Mouse (Mus musculus) neural tube, embryonic 14.5 days (tissue): Measurements from ENCODE around the gene Tstd3. TPM values are rescaled to one million over a fixed set of nuclear protein-coding genes. Genes with fewer than 3 reads are reported as not detected.
A peak's percentile ranks its signal among the peaks of the same experiment; 100 is the strongest.

Source experiments
- ATAC-seq: fragments of 200-750 bp; cut with Nextera tagmentation; 2 replicates; pipeline ENCODE4 v1.8.0; 2017; ENCODE audit warnings: low read depth, mild to moderate bottlenecking, moderate TSS enrichment, moderate library complexity
- H3K27ac ChIP-seq: fragments of 300-500 bp; sonication (generic); 2 replicates; pipeline ENCODE4 v1.5.1; 2014; ENCODE audit warnings: low read depth, mild to moderate bottlenecking, control low read depth, low read length, moderate library complexity, mixed read lengths
- H3K27me3 ChIP-seq: fragments of 300-500 bp; sonication (generic); 2 replicates; pipeline ENCODE4 v1.6.1; 2014; ENCODE audit warnings: low read length; ENCODE audit not compliant: control insufficient read depth, insufficient read depth
- H3K36me3 ChIP-seq: fragments of 300-500 bp; sonication (generic); 2 replicates; pipeline ENCODE4 v1.6.1; 2014; ENCODE audit warnings: low read length, mixed read lengths; ENCODE audit not compliant: control insufficient read depth, insufficient read depth
- H3K4me1 ChIP-seq: fragments of 300-500 bp; sonication (generic); 2 replicates; pipeline ENCODE4 v1.6.1; 2014; ENCODE audit warnings: low read length; ENCODE audit not compliant: control insufficient read depth, insufficient read depth
- H3K4me2 ChIP-seq: fragments of 300-500 bp; sonication (generic); 2 replicates; pipeline ENCODE4 v1.6.1; 2014; ENCODE audit warnings: mild to moderate bottlenecking, low read depth, low read length, control low read depth
- H3K4me3 ChIP-seq: fragments of 300-500 bp; sonication (generic); 2 replicates; pipeline ENCODE4 v1.5.1; 2014; ENCODE audit warnings: low read depth, low read length, control low read depth, mixed read lengths
- H3K9ac ChIP-seq: fragments of 300-500 bp; sonication (generic); replicated peaks from 2 replicates; pipeline ENCODE4 v1.6.1; 2014; ENCODE audit warnings: low read depth, mild to moderate bottlenecking, control low read depth, low read length, mixed read lengths
- H3K9me3 ChIP-seq: fragments of 300-500 bp; sonication (generic); 2 replicates; pipeline ENCODE4 v1.6.1; 2016; ENCODE audit warnings: low read length; ENCODE audit not compliant: control insufficient read depth
- WGBS: fragments of 180-500 bp; shearing (Covaris S2); extraction: QIAGEN DNeasy Blood & Tissue Kit; methylation state at CpG from one replicate; pipeline ENCODE4 v1.1.7; 2014; 5-methylcytosine and 5-hydroxymethylcytosine counted together
- polyA plus RNA-seq: library from polyadenylated mRNA; unstranded; fragments of >200 nt; fragmentation: Nextera tagmentation; extraction: Ambion mirVana; gene quantifications from 2 replicates; pipeline ENCODE4 v1.2.1, GENCODE M21; 2014

Tstd3 gene
- polyA plus RNA-seq, 1 experiment from 2014 or later = 25.3 TPM

GRCm38 (mm10) chr4:21788903-21789302 lies 21.9 kb upstream of the Tstd3 start:
- peaks cover 16% of the 10 kb centered on the region; the same call in 1 of the 2 replicates for H3K36me3 ChIP-seq

GRCm38 (mm10) chr4:21786268-21786667 lies 19.3 kb upstream of the Tstd3 start:
- no peaks in the 10 kb centered on the region for H3K9me3 ChIP-seq
- no peak overlapping the region for H3K4me2 ChIP-seq
- ATAC-seq = no peak
- H3K4me1 ChIP-seq = no peaks in the 10 kb centered on the region
- H3K27me3 ChIP-seq = no peaks in the 10 kb centered on the region
- 98% methylated on average over 12 of the region's 12 CpGs for WGBS
- H3K36me3 ChIP-seq = peaks cover 28% of the 10 kb centered on the region; the same call in 1 of the 2 replicates
- no peak overlapping the region for H3K4me3 ChIP-seq
- no peak overlapping the region for H3K27ac ChIP-seq
- no peak overlapping the region for H3K9ac ChIP-seq

More at GRCm38 (mm10) chr4:21788903-21789302, 21.9 kb upstream of the Tstd3 start:
- H3K4me1 ChIP-seq = no peaks in the 10 kb centered on the region
- no peaks in the 10 kb centered on the region for H3K9me3 ChIP-seq
- WGBS = 89% methylated on average over 6 of the region's 6 CpGs
- no peaks in the 10 kb centered on the region for H3K27me3 ChIP-seq
- no peak overlapping the region for H3K4me3 ChIP-seq
- no peak overlapping the region for H3K27ac ChIP-seq
- H3K9ac ChIP-seq = no peak overlapping the region
- no peak for ATAC-seq
- no peak overlapping the region for H3K4me2 ChIP-seq

DNA sequence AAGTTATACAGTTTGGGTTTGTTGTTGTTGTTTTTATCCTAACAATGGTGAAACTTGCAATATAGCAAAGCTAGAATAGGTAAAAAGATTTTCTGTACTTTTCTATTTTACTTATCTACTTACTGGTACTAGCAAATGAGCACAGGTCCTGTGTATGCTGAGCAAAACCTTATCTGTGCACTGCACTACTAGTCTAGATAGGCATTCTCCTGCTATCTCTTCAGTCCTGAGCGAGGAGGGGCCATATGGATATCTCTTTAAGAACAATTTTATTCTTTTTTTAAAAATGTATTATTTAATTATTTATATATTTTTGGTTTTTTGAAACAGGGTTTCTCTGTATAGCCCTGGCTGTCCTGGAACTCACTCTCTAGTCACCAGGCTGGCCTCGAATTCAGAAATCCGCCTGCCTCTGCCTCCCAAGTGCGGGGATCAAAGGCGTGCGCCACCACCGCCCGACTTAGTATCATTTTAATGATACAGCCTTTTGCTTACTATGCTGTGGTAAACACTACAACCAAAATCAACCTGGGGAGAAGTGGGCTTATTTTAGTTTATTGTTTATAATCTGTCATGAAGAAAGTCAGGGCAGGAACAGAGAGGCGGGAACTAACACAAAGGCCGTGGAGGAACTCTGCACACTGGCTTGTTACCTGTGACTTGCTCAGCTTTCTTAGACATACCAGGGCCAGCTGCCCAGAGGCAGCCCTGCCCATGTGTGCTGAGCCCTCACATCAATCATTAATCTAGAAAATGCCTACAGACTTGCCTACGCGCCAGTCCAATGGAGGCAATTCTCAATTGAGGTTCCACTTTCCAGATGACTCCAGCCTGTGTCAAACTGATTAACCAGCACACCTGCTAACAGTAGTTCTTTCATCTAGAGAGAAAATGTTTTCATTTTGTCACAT lies 14.1 kb upstream of the Tstd3 start:
- Histone ChIP-seq H3K4me1 (peaks cover 3% of the 10 kb centered on the region; the same call in 1 of the 2 replicates), H3K4me3 (no peak overlapping the region), H3K27me3 (no peaks in the 10 kb centered on the region), H3K9ac (no peak overlapping the region), H3K9me3 (no peaks in the 10 kb centered on the region), H3K4me2 (no peak overlapping the region), H3K36me3 (peaks cover 23% of the 10 kb centered on the region; the same call in 1 of the 2 replicates), H3K27ac (no peak overlapping the region)
- ATAC-seq = no peak
- 97% methylated on average over 12 of the region's 12 CpGs for WGBS

GRCm38 (mm10) chr4:21776946-21777265 lies 9.9 kb upstream of the Tstd3 start:
- H3K9me3 ChIP-seq = no peaks in the 10 kb centered on the region
- ATAC-seq = no peak
- H3K36me3 ChIP-seq = peaks cover 5% of the 10 kb centered on the region; the same call in 1 of the 2 replicates
- H3K4me3 ChIP-seq = peak overlapping the region; percentile 48
- peak overlapping the region; percentile 55 for H3K4me2 ChIP-seq
- no peak overlapping the region for H3K27ac ChIP-seq
- WGBS = 9% methylated on average over 9 of the region's 9 CpGs
- H3K9ac ChIP-seq = no peak overlapping the region; the same call in 1 of the 2 replicates
- H3K27me3 ChIP-seq = no peaks in the 10 kb centered on the region
- peaks cover 3% of the 10 kb centered on the region; the same call in 1 of the 2 replicates for H3K4me1 ChIP-seq

GRCm38 (mm10) chr4:21776091-21776945 lies 9.3 kb upstream of the Tstd3 start:
- ATAC-seq = peak; percentile 98
- under 1% methylated on average over 46 of the region's 46 CpGs for WGBS
- Histone ChIP-seq H3K27ac (no peak overlapping the region), H3K4me3 (peak overlapping the region; percentile 48), H3K27me3 (no peaks in the 10 kb centered on the region), H3K9me3 (no peaks in the 10 kb centered on the region), H3K36me3 (no peaks in the 10 kb centered on the region; the same call in 1 of the 2 replicates), H3K4me1 (peaks cover 3% of the 10 kb centered on the region; the same call in 1 of the 2 replicates), H3K4me2 (peak overlapping the region; percentile 55), H3K9ac (peak overlapping the region; percentile 57)

DNA sequence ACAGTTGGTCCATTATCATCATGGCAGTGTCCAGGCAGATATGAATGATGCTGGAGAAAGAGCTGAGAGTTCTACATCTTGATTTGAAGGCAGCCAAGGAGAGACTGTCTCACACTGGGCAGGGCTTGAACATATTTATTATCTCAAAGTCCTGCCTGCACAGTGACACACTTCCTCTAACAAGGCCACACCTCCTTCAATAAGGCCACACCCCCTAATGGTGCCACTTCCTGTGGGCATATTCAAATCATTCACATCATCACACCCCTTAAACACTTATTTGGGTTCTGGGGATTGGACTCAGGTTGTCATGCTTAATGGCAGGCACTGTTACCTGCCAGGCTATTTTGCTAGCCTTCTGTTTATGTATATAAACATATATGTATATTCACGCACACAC lies 5.3 kb upstream of the Tstd3 start:
- Histone ChIP-seq H3K9me3 (no peaks in the 10 kb centered on the region), H3K4me1 (peaks cover 2% of the 10 kb centered on the region; the same call in 1 of the 2 replicates), H3K4me3 (no peak overlapping the region), H3K9ac (no peak overlapping the region), H3K27me3 (no peaks in the 10 kb centered on the region), H3K4me2 (no peak overlapping the region), H3K36me3 (no peaks in the 10 kb centered on the region), H3K27ac (no peak overlapping the region)
- WGBS = 96% methylated on average over 1 of the region's 1 CpGs
- ATAC-seq = no peak

DNA sequence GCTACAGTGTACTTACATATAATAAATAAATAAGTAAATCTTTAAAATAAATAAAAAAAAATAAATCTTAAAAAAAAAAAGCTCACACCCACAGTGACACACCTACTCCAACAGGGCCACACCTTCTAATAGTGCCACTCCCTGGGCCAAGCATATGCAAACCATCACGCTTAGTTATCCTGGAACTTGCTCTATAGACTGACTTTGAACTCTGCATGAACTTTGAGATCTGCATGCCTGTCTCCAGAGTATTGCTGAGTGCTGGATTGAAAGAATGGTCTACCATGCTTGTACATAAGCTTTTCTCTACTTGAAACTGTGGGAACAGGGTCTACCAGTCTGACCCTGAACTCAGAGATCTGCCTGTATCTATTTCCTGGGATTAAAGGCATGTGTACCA lies 4.1 kb upstream of the Tstd3 start:
- no peaks in the 10 kb centered on the region for H3K36me3 ChIP-seq
- WGBS = 100% methylated on average over 1 of the region's 1 CpGs
- no peaks in the 10 kb centered on the region for H3K4me1 ChIP-seq
- H3K9me3 ChIP-seq = no peaks in the 10 kb centered on the region
- no peak for ATAC-seq
- H3K27me3 ChIP-seq = no peaks in the 10 kb centered on the region
- H3K4me2 ChIP-seq = no peak overlapping the region
- H3K4me3 ChIP-seq = no peak overlapping the region
- no peak overlapping the region for H3K9ac ChIP-seq
- H3K27ac ChIP-seq = no peak overlapping the region

- WGBS = 18% methylated on average over 14 of the region's 14 CpGs
- H3K36me3 ChIP-seq = no peaks in the 10 kb centered on the region
Measured at GRCm38 (mm10) chr4:21766171-21766862, 695 bp downstream of the Tstd3 start.

More at GRCm38 (mm10) chr4:21766171-21766862, 695 bp downstream of the Tstd3 start:
- Histone ChIP-seq H3K4me3 (peak overlapping the region; percentile 57), H3K9ac (peak overlapping the region; percentile 57), H3K27me3 (no peaks in the 10 kb centered on the region), H3K9me3 (no peaks in the 10 kb centered on the region), H3K4me2 (peak overlapping the region; percentile 47), H3K4me1 (no peaks in the 10 kb centered on the region), H3K27ac (peak overlapping the region; percentile 34; the same call in 1 of the 2 replicates)
- ATAC-seq = peak; percentile 62
